Mouse (Mus musculus): ENCODE data around the gene Thoc5.

GRCm38 (mm10) chr11:4927224-4927623 is 32.1 kb downstream of the Thoc5 start:
- TF ChIP-seq POLR2A (IDR thresholded peaks at IDR 0.05; ENCODE audit: insufficient read depth, low read depth, low read length) (no peak), CTCF (IDR thresholded peaks at IDR 0.05; ENCODE audit: insufficient read depth, low read depth, low read length) (no peak)

Measured in olfactory bulb, adult 2 months (tissue).